Mouse (Mus musculus) urinary bladder, postnatal 25 days (tissue): Measurements from ENCODE around the gene Slc22a6.

Source experiments
- DNase-seq: peaks from one replicate; pipeline ENCODE4 v3.0.0; 2022; ENCODE audit warnings: low spot score

Gene Slc22a6

GRCm38 (mm10) chr19:8617904-8618303 lies at the start of gene Slc22a6:
Slc22a6 (plus strand) TSS chr19:8618039.
- DNase-seq, result no peak

- no peak for DNase-seq
Measured at GRCm38 (mm10) chr19:8569453-8569863, 48.4 kb upstream of the Slc22a6 start.

GRCm38 (mm10) chr19:8570341-8571040 lies 47.3 kb upstream of the Slc22a6 start:
- no peak for DNase-seq

- DNase-seq, result no peak
Measured at GRCm38 (mm10) chr19:8571746-8572145, 46.1 kb upstream of the Slc22a6 start.

GRCm38 (mm10) chr19:8572485-8572884 lies 45.4 kb upstream of the Slc22a6 start:
- no peak for DNase-seq

GRCm38 (mm10) chr19:8577432-8577831 lies 40.4 kb upstream of the Slc22a6 start:
- no peak for DNase-seq

GRCm38 (mm10) chr19:8578293-8578969 lies 39.4 kb upstream of the Slc22a6 start:
- DNase-seq, result peak; percentile 46

- no peak for DNase-seq
Measured at GRCm38 (mm10) chr19:8578970-8579342, 38.9 kb upstream of the Slc22a6 start.

- no peak for DNase-seq
Measured at GRCm38 (mm10) chr19:8585298-8585697, 32.5 kb upstream of the Slc22a6 start.

- no peak for DNase-seq
Measured at GRCm38 (mm10) chr19:8585899-8586298, 31.9 kb upstream of the Slc22a6 start.

- DNase-seq, result no peak
Measured at GRCm38 (mm10) chr19:8586350-8586749, 31.5 kb upstream of the Slc22a6 start.

GRCm38 (mm10) chr19:8587315-8587714 lies 30.5 kb upstream of the Slc22a6 start:
- DNase-seq, result no peak

- DNase-seq, result no peak
Measured at GRCm38 (mm10) chr19:8590954-8591353, 26.9 kb upstream of the Slc22a6 start, which contains the start of gene Slc22a8. Slc22a8 (plus strand) TSS chr19:8591254.

- DNase-seq, result no peak
Measured at GRCm38 (mm10) chr19:8592155-8592554, 25.7 kb upstream of the Slc22a6 start.

- DNase-seq, result no peak
Measured at GRCm38 (mm10) chr19:8592873-8593408, 24.9 kb upstream of the Slc22a6 start.

- no peak for DNase-seq
Measured at GRCm38 (mm10) chr19:8593833-8594232, 24.0 kb upstream of the Slc22a6 start.

- DNase-seq, result no peak
Measured at GRCm38 (mm10) chr19:8594518-8594917, 23.3 kb upstream of the Slc22a6 start.

GRCm38 (mm10) chr19:8597269-8597668 lies 20.6 kb upstream of the Slc22a6 start:
- no peak for DNase-seq

- no peak for DNase-seq
Measured at GRCm38 (mm10) chr19:8599229-8599628, 18.6 kb upstream of the Slc22a6 start.

- DNase-seq, result no peak
Measured at GRCm38 (mm10) chr19:8601922-8602321, 15.9 kb upstream of the Slc22a6 start.

GRCm38 (mm10) chr19:8602914-8603313 lies 14.9 kb upstream of the Slc22a6 start:
- no peak for DNase-seq

- DNase-seq, result no peak
Measured at GRCm38 (mm10) chr19:8604536-8605240, 13.2 kb upstream of the Slc22a6 start.

GRCm38 (mm10) chr19:8605241-8605558 lies 12.6 kb upstream of the Slc22a6 start:
- no peak for DNase-seq
